Mouse (Mus musculus) embryo, embryonic 10.5 days (tissue): ENCODE data around the gene Capn7.

Experiments used
- DNase-seq: peaks from one replicate; pipeline ENCODE4 v3.0.0-alpha.2; 2015; ENCODE audit warnings: low spot score

Capn7 gene

GRCm38 (mm10) chr14:31336369-31337155 is at the start of gene Capn7:
Gene Capn7 (plus strand): TSS chr14:31336638.
- peak; percentile 99 for DNase-seq

- DNase-seq: no peak
Observed at GRCm38 (mm10) chr14:31313192-31313591, 23.2 kb upstream of the Capn7 start.

- no peak for DNase-seq
Observed at GRCm38 (mm10) chr14:31316613-31317012, 19.8 kb upstream of the Capn7 start.

- no peak for DNase-seq
Observed at GRCm38 (mm10) chr14:31317754-31318153, 18.7 kb upstream of the Capn7 start.

GRCm38 (mm10) chr14:31319546-31319945 is 16.9 kb upstream of the Capn7 start:
- DNase-seq: no peak

GRCm38 (mm10) chr14:31321181-31321580 is 15.3 kb upstream of the Capn7 start:
- no peak for DNase-seq

GRCm38 (mm10) chr14:31322191-31322590 is 14.2 kb upstream of the Capn7 start:
- DNase-seq: no peak

GRCm38 (mm10) chr14:31323189-31323588 is 13.2 kb upstream of the Capn7 start:
- no peak for DNase-seq

GRCm38 (mm10) chr14:31323849-31324792 is 12.3 kb upstream of the Capn7 start, which contains the start of gene Dnah1:
Gene Dnah1 (minus strand): TSS chr14:31323896.
- peak; percentile 67 for DNase-seq

GRCm38 (mm10) chr14:31324851-31325250 is 11.6 kb upstream of the Capn7 start:
- DNase-seq: peak; percentile 31

- DNase-seq: no peak
Observed at GRCm38 (mm10) chr14:31325551-31325950, 10.9 kb upstream of the Capn7 start.

GRCm38 (mm10) chr14:31326770-31327169 is 9.7 kb upstream of the Capn7 start:
- DNase-seq: no peak

- no peak for DNase-seq
Observed at GRCm38 (mm10) chr14:31327196-31327595, 9.2 kb upstream of the Capn7 start.

GRCm38 (mm10) chr14:31327681-31328080 is 8.8 kb upstream of the Capn7 start:
- DNase-seq: no peak

GRCm38 (mm10) chr14:31329741-31330140 is 6.7 kb upstream of the Capn7 start:
- DNase-seq: no peak

GRCm38 (mm10) chr14:31330957-31331356 is 5.5 kb upstream of the Capn7 start:
- no peak for DNase-seq

GRCm38 (mm10) chr14:31335765-31336164 is 673 bp upstream of the Capn7 start:
- no peak for DNase-seq

GRCm38 (mm10) chr14:31337406-31337805 is 968 bp downstream of the Capn7 start:
- no peak for DNase-seq

- DNase-seq: no peak
Observed at GRCm38 (mm10) chr14:31337947-31338346, 1.5 kb downstream of the Capn7 start.

- no peak for DNase-seq
Observed at GRCm38 (mm10) chr14:31343241-31343640, 6.8 kb downstream of the Capn7 start.

- no peak for DNase-seq
Observed at GRCm38 (mm10) chr14:31345367-31345766, 8.9 kb downstream of the Capn7 start.

- no peak for DNase-seq
Observed at GRCm38 (mm10) chr14:31362236-31362635, 25.8 kb downstream of the Capn7 start.

- DNase-seq: no peak
Observed at GRCm38 (mm10) chr14:31364589-31364988, 28.2 kb downstream of the Capn7 start.
